Mouse (Mus musculus) adrenal gland (tissue): ENCODE results near the gene Atoh7.

Experiments used
- intact Hi-C: fragments of 180-260 bp; cut with DNase I; formaldehyde crosslinking; loops from one replicate; pipeline ENCODE4 v1.15.1; 2025

Atoh7 gene

GRCm38 (mm10) chr10:63098191-63098590, 1.3 kb upstream of the Atoh7 start:
- intact Hi-C loops, result no loop called here

GRCm38 (mm10) chr10:63099941-63100562, 601 bp downstream of the Atoh7 start:
- intact Hi-C loops, result no loop called here

DNA sequence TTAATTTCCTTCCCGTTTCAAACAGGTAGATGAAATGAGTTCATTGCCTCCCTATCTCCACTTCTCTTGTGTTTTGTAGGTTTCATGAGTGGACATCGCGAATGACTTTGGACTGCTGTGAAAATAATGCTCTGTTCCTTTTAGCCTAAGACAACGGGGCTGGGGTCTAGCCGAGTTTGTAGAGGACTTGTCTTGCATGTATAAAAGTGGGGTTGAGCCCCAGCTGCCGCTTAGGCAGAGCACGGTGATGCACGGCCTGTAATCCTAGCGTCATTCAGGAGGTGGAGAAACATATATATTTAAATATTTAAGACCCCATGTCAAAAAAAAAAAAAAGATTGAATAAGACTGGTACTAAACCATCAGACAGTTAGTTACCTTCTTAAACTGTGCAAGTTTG, 1.2 kb downstream of the Atoh7 start:
- intact Hi-C loops, result no loop called here

- intact Hi-C loops, result loop anchor here (10.0 kb wide), 1 partner anchor 68 kb away; no protein-coding TSS in a partner anchor
These were observed 13.7 kb downstream of the Atoh7 start for GRCm38 (mm10) chr10:63113027-63113604.

DNA sequence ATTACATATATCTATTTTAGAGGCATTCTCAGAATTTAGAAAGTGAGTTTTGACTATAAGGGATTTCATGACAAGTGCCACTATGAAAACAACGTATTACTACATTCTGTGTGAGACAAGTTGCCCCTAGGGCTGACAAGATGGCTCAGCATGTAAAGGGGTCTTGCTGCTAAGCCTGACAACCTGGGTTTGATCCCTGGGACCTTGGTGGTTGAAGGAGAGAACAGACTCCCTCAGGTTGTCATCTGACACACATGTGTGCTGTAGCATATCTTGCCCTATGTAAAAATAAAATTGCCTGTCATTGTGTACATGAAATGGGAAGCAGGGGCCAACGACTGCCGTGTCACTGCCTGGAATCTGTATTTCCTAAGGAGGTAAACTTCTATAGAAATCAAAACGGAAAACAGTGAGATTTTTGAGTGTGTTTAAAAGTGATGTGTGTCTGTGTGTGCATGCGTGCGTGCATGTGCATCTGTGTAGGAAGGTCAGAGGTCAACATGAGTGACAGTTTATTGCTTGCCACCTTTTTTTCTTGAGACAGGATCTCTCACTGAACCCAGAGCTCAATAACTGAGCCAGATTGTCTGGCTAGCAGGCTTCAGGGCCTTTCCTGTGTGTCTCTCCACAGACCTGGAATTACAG, 14.4 kb downstream of the Atoh7 start:
- intact Hi-C loops, result loop anchor here (10.0 kb wide), 1 partner anchor 69 kb away; no protein-coding TSS in a partner anchor

- intact Hi-C loops, result loop anchor here (10.0 kb wide), 1 partner anchor 71 kb away; no protein-coding TSS in a partner anchor
These were observed 16.4 kb downstream of the Atoh7 start for GRCm38 (mm10) chr10:63115881-63116280.

- intact Hi-C loops, result loop anchor here (10.0 kb wide), 1 partner anchor 72 kb away; no protein-coding TSS in a partner anchor
These were observed 16.9 kb downstream of the Atoh7 start for GRCm38 (mm10) chr10:63116376-63116775.

- intact Hi-C loops, result loop anchor here (10.0 kb wide), 1 partner anchor 73 kb away; no protein-coding TSS in a partner anchor
These were observed 18.1 kb downstream of the Atoh7 start for GRCm38 (mm10) chr10:63117583-63117982.

DNA sequence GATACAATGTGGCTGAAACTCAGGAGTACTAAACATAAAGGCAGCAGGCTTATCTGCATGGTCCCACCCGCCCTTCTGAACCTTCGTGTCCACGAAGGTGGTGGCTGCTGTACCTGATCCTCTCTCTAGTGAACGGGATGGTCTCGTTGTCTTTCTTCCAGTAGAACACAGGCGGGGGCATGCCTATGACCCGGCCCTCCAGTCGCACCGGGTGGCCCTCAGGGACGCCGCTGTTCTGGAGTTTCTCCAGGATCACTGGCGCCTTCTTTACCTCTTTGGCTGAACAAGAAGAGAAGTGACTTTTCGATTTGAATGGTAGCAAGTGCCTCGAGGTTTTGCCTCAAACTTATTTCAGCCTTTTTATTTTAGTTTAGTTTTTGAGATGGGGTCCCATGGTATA, 20.5 kb downstream of the Atoh7 start:
- intact Hi-C loops, result loop anchor here (10.0 kb wide), 1 partner anchor 75 kb away; no protein-coding TSS in a partner anchor

GRCm38 (mm10) chr10:63121961-63122360, 22.5 kb downstream of the Atoh7 start:
- intact Hi-C loops, result no loop called here

DNA sequence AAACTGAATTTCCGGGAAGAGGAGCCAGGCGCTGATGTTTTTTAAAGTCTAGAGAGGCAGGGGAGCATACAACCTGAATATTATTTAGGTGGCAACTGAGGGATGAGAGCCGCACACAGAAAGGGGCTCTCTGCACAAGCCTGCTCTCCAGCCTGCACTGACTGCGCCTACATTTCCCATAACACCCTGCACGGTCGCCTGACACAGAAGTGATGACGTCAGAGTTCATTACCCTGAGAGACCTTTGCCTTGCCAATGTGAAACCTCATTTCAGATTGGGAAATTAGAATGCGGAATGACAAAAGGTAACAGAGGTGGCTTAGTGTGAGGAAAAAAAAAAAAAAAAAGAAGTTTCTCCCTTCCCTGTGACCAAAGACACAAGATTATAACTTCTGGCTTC, 23.1 kb downstream of the Atoh7 start:
- intact Hi-C loops, result no loop called here

DNA sequence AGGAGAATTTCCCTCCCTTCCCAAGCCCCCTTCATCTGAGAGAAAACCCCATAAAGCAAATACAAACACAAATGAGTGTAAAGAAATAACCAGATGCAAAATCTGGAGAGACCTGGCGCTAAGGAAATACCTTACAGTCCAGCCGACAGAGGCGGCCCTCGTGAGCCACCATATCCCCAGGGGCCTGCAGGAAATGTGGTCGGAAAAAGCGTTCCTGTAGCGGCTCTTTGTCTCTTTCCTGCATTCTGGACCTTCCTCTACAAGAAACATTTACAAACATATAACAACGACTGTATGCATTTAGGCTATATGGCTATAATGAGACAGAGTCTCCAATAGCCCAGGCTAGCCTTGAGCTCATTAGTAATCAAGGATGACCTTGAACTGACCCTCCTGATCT, 23.7 kb downstream of the Atoh7 start:
- intact Hi-C loops, result no loop called here

DNA sequence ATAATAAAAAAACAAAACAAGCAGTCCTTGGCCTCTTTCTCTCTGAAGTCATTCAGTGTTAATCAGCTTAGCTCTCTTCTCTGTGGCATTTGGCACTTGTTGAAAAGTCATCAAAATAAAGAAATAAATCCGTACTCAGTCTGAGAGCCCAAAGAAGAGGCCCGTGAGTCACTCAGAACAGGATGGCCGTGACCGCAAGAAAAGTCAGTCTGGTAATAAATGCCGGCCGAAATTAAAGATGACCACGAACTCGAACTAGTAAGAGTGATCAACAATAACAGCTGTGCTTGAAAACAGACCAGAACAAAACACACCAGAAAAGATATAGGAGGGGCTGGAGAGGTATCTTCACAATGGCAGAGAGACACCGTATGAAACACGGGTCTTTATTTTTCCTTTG, 24.6 kb downstream of the Atoh7 start:
- intact Hi-C loops, result no loop called here

- intact Hi-C loops, result no loop called here
These were observed 25.9 kb downstream of the Atoh7 start for GRCm38 (mm10) chr10:63125343-63125742.

DNA sequence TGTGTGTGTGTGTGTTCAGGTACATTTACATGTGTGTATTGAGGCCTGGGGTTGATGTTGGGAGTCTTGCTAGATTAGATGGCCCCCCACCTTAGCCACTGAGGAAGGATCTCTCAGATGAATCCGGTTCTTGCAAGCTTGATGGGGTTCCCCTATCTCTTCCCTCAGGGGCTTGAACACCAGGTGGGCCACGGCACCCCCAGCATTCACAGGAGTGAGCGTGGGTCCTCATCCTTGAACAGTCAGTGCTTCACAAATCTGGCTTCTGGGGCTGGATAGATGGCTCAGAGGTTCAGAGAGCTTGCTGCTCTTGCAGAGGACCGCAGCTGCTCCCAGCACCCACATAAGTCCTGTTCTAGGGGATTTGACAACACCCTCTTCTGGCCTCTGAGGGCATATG, 26.7 kb downstream of the Atoh7 start:
- intact Hi-C loops, result no loop called here

DNA sequence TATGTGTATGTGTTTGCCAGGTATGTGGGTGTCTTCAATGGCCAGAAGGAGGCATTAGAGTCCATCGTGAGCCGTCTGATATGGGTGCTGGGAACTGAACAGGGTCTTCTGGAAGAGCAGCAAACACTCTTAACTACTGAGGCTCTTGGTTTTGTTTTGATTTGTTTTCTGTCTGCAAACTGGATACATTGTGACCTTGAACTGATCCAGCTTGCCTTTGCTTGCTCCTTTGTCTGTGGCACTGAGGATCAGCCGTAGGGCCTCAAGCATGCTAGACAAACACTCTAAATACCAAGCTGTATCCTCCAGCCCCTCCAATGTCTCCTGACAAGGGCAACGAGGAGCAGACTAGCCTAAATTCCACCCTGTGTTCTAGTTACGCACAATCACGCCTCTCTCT, 27.7 kb downstream of the Atoh7 start:
- intact Hi-C loops, result no loop called here

- intact Hi-C loops, result no loop called here
These were observed 28.8 kb downstream of the Atoh7 start for GRCm38 (mm10) chr10:63128256-63128655.

GRCm38 (mm10) chr10:63130500-63130899, 31.0 kb downstream of the Atoh7 start:
- intact Hi-C loops, result no loop called here

- intact Hi-C loops, result no loop called here
These were observed 32.9 kb downstream of the Atoh7 start for GRCm38 (mm10) chr10:63132356-63132755.

GRCm38 (mm10) chr10:63133326-63133725, 33.9 kb downstream of the Atoh7 start:
- intact Hi-C loops, result no loop called here

DNA sequence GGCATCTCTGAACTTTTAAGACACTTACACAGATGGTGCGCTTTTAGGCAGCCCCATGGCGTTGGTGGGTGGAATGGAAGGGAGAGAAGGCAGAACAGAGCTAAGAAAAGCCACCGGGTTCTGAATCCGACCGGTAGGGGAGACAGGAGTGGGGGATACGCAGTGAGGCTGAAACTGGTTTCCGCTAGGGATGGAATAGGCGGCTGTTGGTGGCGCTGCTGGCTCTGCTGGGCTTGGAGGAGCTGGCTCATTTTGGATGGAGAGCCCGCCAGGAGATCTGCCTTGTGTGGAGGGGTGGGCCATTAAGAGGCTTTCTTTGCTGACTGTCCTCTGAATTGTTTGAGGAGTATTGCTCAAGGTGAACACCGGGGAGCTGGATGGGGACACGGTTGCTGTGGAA, 36.2 kb downstream of the Atoh7 start:
- intact Hi-C loops, result no loop called here

- intact Hi-C loops, result no loop called here
These were observed 37.0 kb downstream of the Atoh7 start for GRCm38 (mm10) chr10:63136436-63136835.

GRCm38 (mm10) chr10:63142660-63143059, 43.2 kb downstream of the Atoh7 start:
- intact Hi-C loops, result no loop called here
